Mouse (Mus musculus) cortical plate, adult 2 months (tissue): ENCODE measurements around the gene Fnbp4.

Experiments used
- CTCF ChIP-seq: fragments of 200-500 bp; IDR thresholded peaks from 2 replicates; pipeline ENCODE4 v1.5.1; 2011; ENCODE audit warnings: mild to moderate bottlenecking, control low read depth, low read length; ENCODE audit not compliant: insufficient read depth; ENCODE audit errors: extremely low read depth
- POLR2A ChIP-seq: fragments of 200-500 bp; IDR thresholded peaks from 2 replicates; pipeline ENCODE4 v1.6.1; 2011; ENCODE audit warnings: mild to moderate bottlenecking, low read length, control low read depth; ENCODE audit not compliant: insufficient read depth; ENCODE audit errors: extremely low read depth

DNA sequence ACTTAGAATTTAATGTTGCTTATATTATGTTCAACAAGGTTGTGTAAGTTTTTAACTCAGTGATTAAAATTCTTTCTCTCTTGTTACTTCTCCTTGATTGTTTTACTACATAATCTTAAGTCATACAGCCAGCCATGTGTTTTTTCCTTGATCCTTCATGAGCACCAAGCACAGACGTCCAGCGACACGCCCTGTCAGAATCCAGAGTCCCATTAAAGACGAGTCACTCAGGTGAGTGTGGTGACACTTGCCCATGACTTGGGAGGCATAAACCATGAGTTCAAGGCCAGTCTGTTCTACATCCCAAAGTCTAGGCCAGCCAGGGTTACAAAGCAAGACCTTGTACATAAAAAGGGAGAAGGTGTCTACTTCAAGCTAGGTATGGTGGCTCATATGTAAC lies 71.0 kb downstream of the Fnbp4 start:
- no peak for TF ChIP-seq CTCF
- no peak for TF ChIP-seq POLR2A
